Mouse (Mus musculus): ENCODE data around the gene Foxred2. TPM values are rescaled to one million over a fixed set of nuclear protein-coding genes. Genes with fewer than 3 reads are reported as not detected.

The Foxred2 gene
- polyA plus RNA-seq, 1 experiment from 2014 or later: 1.7 TPM

- no peak overlapping the region for H3K4me3 ChIP-seq
- ATAC-seq: no peak
- H3K27me3 ChIP-seq (replicated peaks): no peaks in the 10 kb centered on the region
- peak overlapping the region; percentile 55 for H3K27ac ChIP-seq
- H3K4me2 ChIP-seq: no peak overlapping the region
- 52% methylated on average over 7 of the region's 7 CpGs for WGBS (ENCODE audit: insufficient replicate concordance)
- no peaks in the 10 kb centered on the region for H3K9me3 ChIP-seq (replicated peaks)
- peaks cover 18% of the 10 kb centered on the region for H3K4me1 ChIP-seq
- no peak overlapping the region for H3K9ac ChIP-seq
- peaks cover 37% of the 10 kb centered on the region for H3K36me3 ChIP-seq
These were observed 43.9 kb downstream of the Foxred2 start for GRCm38 (mm10) chr15:77912585-77912984.

DNA sequence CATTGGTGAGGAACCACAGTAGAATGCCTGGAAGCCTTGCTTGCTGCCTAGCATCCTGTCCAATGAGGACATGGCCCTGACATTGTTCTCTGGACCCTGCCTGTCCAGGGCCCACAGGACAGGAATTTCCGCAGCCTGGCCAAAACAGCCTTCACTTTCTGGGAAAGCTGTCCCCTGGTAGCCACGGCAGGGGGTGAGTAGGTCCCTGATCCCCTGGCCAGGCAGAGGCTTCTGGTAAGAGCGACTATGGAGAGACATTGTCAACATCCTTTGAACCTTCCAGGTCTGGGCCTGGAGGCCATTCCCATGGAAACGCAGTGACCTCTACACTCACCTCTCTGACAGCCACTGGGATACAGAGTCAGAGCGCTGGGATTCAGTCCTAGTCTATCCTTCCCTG lies 44.5 kb downstream of the Foxred2 start:
- no peak overlapping the region for H3K9ac ChIP-seq
- no peak overlapping the region for H3K4me2 ChIP-seq
- ATAC-seq: peak; percentile 46; the same call in 1 of the 2 replicates
- H3K27ac ChIP-seq: peak overlapping the region; percentile 55
- H3K27me3 ChIP-seq (replicated peaks): 0 out of 2 replicates have a peak, but pooled peaks cover 3% of the 10 kb centered on the region
- peaks cover 23% of the 10 kb centered on the region for H3K4me1 ChIP-seq
- peaks cover 34% of the 10 kb centered on the region for H3K36me3 ChIP-seq
- H3K4me3 ChIP-seq: no peak overlapping the region
- no peaks in the 10 kb centered on the region for H3K9me3 ChIP-seq (replicated peaks)
- 47% methylated on average over 5 of the region's 5 CpGs for WGBS (ENCODE audit: insufficient replicate concordance)

- Histone ChIP-seq H3K27me3 (replicated peaks) (peaks cover 13% of the 10 kb centered on the region), H3K9ac (no peak overlapping the region), H3K9me3 (replicated peaks) (no peaks in the 10 kb centered on the region), H3K4me3 (no peak overlapping the region), H3K36me3 (peaks cover 24% of the 10 kb centered on the region), H3K4me1 (peaks cover 32% of the 10 kb centered on the region), H3K27ac (0 out of 2 replicates have a peak overlapping the region, but pooled peaks have one; percentile 7), H3K4me2 (no peak overlapping the region)
- no peak for ATAC-seq
- 53% methylated on average over 2 of the region's 2 CpGs for WGBS (ENCODE audit: insufficient replicate concordance)
These were observed 45.5 kb downstream of the Foxred2 start for GRCm38 (mm10) chr15:77911065-77911464.

GRCm38 (mm10) chr15:77907646-77908518 lies 48.6 kb downstream of the Foxred2 start:
- no peak for ATAC-seq
- no peak overlapping the region for H3K9ac ChIP-seq
- H3K4me1 ChIP-seq: peaks cover 45% of the 10 kb centered on the region
- peaks cover 33% of the 10 kb centered on the region for H3K27me3 ChIP-seq (replicated peaks)
- no peaks in the 10 kb centered on the region for H3K9me3 ChIP-seq (replicated peaks)
- 54% methylated on average over 9 of the region's 9 CpGs for WGBS (ENCODE audit: insufficient replicate concordance)
- no peak overlapping the region for H3K4me3 ChIP-seq
- H3K27ac ChIP-seq: no peak overlapping the region
- no peaks in the 10 kb centered on the region for H3K36me3 ChIP-seq
- no peak overlapping the region for H3K4me2 ChIP-seq

DNA sequence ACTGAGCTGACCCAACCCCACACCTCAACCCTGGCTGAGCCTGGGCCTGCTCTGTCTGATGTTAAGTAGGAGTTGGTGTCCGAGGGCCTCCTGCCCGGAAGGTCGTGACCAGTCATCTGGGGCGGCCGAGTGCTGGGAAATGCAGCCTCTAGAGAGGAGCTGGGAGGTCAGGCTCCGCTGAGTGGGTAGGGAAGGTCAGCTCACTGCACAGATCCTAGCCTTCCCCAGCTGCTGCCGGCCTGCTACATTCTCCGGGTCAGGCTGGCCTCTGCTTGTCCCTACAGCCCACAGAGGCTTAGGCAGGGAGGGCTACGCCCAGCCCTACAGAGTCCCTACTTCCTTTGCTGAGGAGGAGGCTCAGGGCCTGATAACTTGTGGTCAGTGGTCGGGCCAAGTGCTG lies 50.0 kb downstream of the Foxred2 start:
- H3K4me2 ChIP-seq: no peak overlapping the region
- H3K4me1 ChIP-seq: peaks cover 39% of the 10 kb centered on the region
- H3K9me3 ChIP-seq (replicated peaks): no peaks in the 10 kb centered on the region
- H3K9ac ChIP-seq: no peak overlapping the region
- H3K4me3 ChIP-seq: no peak overlapping the region
- ATAC-seq: peak; percentile 13; the same call in 1 of the 2 replicates
- 43% methylated on average over 10 of the region's 10 CpGs for WGBS (ENCODE audit: insufficient replicate concordance)
- H3K36me3 ChIP-seq: no peaks in the 10 kb centered on the region
- no peak overlapping the region for H3K27ac ChIP-seq
- peaks cover 33% of the 10 kb centered on the region for H3K27me3 ChIP-seq (replicated peaks)

DNA sequence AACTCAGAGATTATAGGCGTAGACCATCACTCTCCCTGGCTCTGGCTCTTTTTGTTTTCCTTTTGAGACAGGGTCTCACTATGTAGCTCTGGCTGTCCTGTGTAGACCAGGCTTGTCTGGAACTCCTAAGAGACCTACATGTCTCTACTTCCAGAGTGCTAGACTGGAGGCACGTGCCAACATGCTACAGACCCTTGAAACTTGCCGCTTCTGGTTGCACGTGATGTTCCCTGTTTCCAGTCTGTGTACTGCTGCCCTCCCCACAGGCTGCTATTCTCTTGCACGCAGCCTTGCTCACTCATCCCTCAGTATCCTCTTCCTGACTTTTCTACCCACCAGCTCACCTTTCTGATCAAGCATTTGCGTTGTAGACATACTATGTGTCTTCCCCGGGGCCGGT lies 50.4 kb downstream of the Foxred2 start:
- no peak for ATAC-seq
- H3K9me3 ChIP-seq (replicated peaks): no peaks in the 10 kb centered on the region
- H3K4me3 ChIP-seq: no peak overlapping the region
- H3K4me1 ChIP-seq: peaks cover 39% of the 10 kb centered on the region
- H3K27ac ChIP-seq: no peak overlapping the region
- H3K27me3 ChIP-seq (replicated peaks): peaks cover 33% of the 10 kb centered on the region
- no peak overlapping the region for H3K9ac ChIP-seq
- H3K36me3 ChIP-seq: no peaks in the 10 kb centered on the region
- 80% methylated on average over 8 of the region's 8 CpGs for WGBS (ENCODE audit: insufficient replicate concordance)
- H3K4me2 ChIP-seq: no peak overlapping the region

- no peak overlapping the region for H3K27ac ChIP-seq
- H3K36me3 ChIP-seq: no peaks in the 10 kb centered on the region
- H3K27me3 ChIP-seq (replicated peaks): peaks cover 33% of the 10 kb centered on the region
- WGBS (ENCODE audit: insufficient replicate concordance): 8% methylated on average over 26 of the region's 26 CpGs
- H3K4me1 ChIP-seq: peaks cover 39% of the 10 kb centered on the region
- H3K9me3 ChIP-seq (replicated peaks): no peaks in the 10 kb centered on the region
- peak; percentile 55 for ATAC-seq
- H3K9ac ChIP-seq: no peak overlapping the region; the same call in 1 of the 2 replicates
- peak overlapping the region; percentile 51 for H3K4me2 ChIP-seq
- peak overlapping the region; percentile 34 for H3K4me3 ChIP-seq
These were observed 51.1 kb downstream of the Foxred2 start for GRCm38 (mm10) chr15:77905275-77905970.

GRCm38 (mm10) chr15:77904363-77904892 lies 52.1 kb downstream of the Foxred2 start:
- H3K4me2 ChIP-seq: peak overlapping the region; percentile 51
- no peaks in the 10 kb centered on the region for H3K9me3 ChIP-seq (replicated peaks)
- no peaks in the 10 kb centered on the region for H3K36me3 ChIP-seq
- H3K4me3 ChIP-seq: no peak overlapping the region
- no peak overlapping the region for H3K9ac ChIP-seq
- WGBS (ENCODE audit: insufficient replicate concordance): 24% methylated on average over 12 of the region's 12 CpGs
- peaks cover 39% of the 10 kb centered on the region for H3K4me1 ChIP-seq
- H3K27ac ChIP-seq: no peak overlapping the region
- H3K27me3 ChIP-seq (replicated peaks): peaks cover 33% of the 10 kb centered on the region
- no peak for ATAC-seq

DNA sequence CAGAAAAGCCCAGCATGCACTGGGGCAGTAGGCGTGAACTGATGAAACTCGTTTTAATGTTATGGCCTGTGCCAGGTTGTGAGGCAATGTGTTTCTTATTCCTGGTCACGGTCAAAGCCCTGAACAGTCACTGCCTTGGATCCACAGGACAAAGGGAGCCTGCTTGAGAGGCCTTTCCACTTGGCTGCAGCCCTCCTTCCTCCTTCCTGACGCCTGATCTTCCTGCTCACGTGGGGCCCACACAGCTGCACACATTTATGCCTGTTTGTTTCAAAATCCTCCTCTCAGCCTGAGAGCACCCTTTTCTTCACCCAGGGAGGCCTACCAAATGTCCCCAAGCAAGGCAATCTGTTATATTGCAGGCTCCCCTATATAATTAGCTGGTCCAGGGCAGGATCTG lies 53.3 kb downstream of the Foxred2 start:
- Histone ChIP-seq H3K4me2 (no peak overlapping the region), H3K9ac (no peak overlapping the region), H3K36me3 (no peaks in the 10 kb centered on the region), H3K4me3 (no peak overlapping the region), H3K9me3 (replicated peaks) (no peaks in the 10 kb centered on the region), H3K4me1 (peaks cover 34% of the 10 kb centered on the region), H3K27me3 (replicated peaks) (peaks cover 33% of the 10 kb centered on the region), H3K27ac (no peak overlapping the region)
- 57% methylated on average over 5 of the region's 5 CpGs for WGBS (ENCODE audit: insufficient replicate concordance)
- no peak for ATAC-seq

- Histone ChIP-seq H3K9ac (no peak overlapping the region), H3K4me1 (no peaks in the 10 kb centered on the region; the same call in 1 of the 2 replicates), H3K4me2 (peak overlapping the region; percentile 41), H3K27me3 (replicated peaks) (0 out of 2 replicates have a peak, but pooled peaks cover 2% of the 10 kb centered on the region), H3K27ac (no peak overlapping the region), H3K4me3 (no peak overlapping the region), H3K9me3 (replicated peaks) (no peaks in the 10 kb centered on the region), H3K36me3 (no peaks in the 10 kb centered on the region)
- WGBS (ENCODE audit: insufficient replicate concordance): 74% methylated on average over 13 of the region's 14 CpGs
- ATAC-seq: no peak
These were observed 61.6 kb downstream of the Foxred2 start for GRCm38 (mm10) chr15:77894926-77895325.

- 0 out of 2 replicates have a peak, but pooled peaks cover 6% of the 10 kb centered on the region for H3K27me3 ChIP-seq (replicated peaks)
- no peak overlapping the region for H3K9ac ChIP-seq
- no peak for ATAC-seq
- H3K36me3 ChIP-seq: no peaks in the 10 kb centered on the region
- no peak overlapping the region for H3K4me2 ChIP-seq
- H3K4me3 ChIP-seq: no peak overlapping the region
- WGBS (ENCODE audit: insufficient replicate concordance): 51% methylated on average over 10 of the region's 10 CpGs
- no peak overlapping the region for H3K27ac ChIP-seq
- no peaks in the 10 kb centered on the region; the same call in 1 of the 2 replicates for H3K4me1 ChIP-seq
- no peaks in the 10 kb centered on the region for H3K9me3 ChIP-seq (replicated peaks)
These were observed 63.2 kb downstream of the Foxred2 start for GRCm38 (mm10) chr15:77893292-77893691.

GRCm38 (mm10) chr15:77892420-77892819 lies 64.1 kb downstream of the Foxred2 start:
- no peaks in the 10 kb centered on the region for H3K9me3 ChIP-seq (replicated peaks)
- H3K36me3 ChIP-seq: no peaks in the 10 kb centered on the region
- WGBS (ENCODE audit: insufficient replicate concordance): 75% methylated on average over 10 of the region's 10 CpGs
- H3K27ac ChIP-seq: no peak overlapping the region
- no peak overlapping the region for H3K9ac ChIP-seq
- H3K4me2 ChIP-seq: no peak overlapping the region
- H3K27me3 ChIP-seq (replicated peaks): 0 out of 2 replicates have a peak, but pooled peaks cover 6% of the 10 kb centered on the region
- no peak for ATAC-seq
- H3K4me1 ChIP-seq: peaks cover 4% of the 10 kb centered on the region
- H3K4me3 ChIP-seq: no peak overlapping the region

All from liver, embryonic 12.5 days (tissue).